Mouse (Mus musculus): ENCODE measurements around the gene Il9r.
A peak's percentile ranks its signal among the peaks of the same experiment; 100 is the strongest.
"Not testable (repeated sequence)": the region's sequence is repeated elsewhere in the genome, so short reads cannot be mapped to it uniquely, and the experiment has no call there.

Gene Il9r

GRCm38 (mm10) chr11:32226124-32226871 lies 26.2 kb upstream of the Il9r start, which contains the start of gene Mpg:
TSS of gene Mpg (plus strand) at chr11:32226505.
- peak; percentile 88 to 92 for DNase-seq

DNA sequence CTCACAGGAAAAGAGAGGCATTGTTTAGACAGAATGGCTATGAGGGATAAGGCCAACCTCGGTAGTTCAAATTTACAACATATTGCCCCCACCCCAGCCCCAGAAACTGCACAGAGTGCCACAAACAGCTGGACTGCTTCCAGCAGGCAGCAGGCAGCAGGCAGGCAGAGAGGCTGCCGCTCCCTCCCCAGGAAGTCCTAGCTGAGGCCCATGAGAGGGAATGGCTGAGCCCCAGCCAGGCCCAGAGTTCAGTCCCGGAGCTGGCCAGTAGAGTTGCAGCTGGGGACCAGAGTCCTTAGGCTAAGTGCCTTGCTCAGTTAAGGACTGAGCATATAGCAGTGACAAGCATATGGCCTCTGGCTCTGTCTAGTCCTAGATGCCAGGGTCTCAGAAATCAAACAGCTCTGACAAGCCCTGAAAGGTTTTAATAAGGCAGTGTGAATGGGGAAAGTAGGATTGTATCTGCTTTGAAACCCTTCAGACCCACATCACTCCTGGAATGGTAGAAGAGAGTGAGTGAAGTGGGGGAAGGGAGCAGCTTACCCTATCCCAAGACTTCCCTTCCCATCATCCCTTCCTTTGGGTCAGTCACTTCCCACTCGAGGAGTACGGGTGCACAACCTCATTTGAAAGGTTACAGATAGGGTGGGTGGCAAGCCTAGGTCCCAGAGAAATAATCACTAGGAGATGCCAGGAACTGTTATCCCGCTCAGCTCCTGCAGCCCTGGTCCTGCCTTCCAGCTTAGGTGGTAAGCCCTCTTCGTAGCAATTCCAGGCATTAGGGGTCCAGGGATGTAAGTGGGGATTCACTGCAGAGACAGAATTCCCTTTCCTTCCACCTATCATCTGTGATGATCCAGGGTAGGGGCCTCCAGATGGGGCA lies 25.4 kb upstream of the Il9r start:
- DNase-seq: peak; percentile 44 to 49

GRCm38 (mm10) chr11:32224468-32225139 lies 24.5 kb upstream of the Il9r start:
- DNase-seq: peak; percentile 93 to 95

DNA sequence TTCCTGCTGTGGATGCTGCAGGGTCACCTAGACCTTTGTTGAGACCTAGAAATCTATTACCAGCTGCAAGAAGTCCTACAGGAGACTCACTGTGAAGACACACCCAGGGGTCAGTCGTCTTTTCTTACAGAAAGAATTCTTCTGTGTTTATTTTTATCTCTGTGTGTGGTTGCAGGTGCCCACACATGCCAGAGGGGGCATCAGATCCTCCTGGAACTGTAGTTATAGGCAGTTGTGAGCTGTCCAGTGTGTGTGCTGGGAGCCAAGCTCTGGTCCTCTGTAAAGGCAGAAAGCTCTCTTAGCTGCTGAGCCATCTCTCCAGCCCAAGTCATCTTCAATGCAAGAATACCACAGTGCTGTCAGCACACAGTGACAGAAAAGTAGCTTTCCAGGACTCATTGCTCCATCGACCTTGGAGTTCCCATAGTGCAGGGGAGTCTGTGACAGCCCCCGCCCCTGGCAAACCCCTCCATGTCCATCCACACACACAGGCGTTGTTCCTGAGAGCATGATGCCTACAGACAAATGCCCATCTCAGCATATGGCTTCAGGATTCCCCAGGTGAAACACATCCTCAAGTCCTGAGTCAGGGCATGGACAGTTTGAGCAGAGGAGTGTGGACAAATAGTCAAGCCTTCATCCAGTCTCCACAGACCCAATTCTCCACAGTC lies 23.4 kb upstream of the Il9r start:
- no peak for DNase-seq

- peak; percentile 40 to 56 for DNase-seq
These were observed 22.6 kb upstream of the Il9r start for GRCm38 (mm10) chr11:32222570-32223194.

- peak; percentile 62 to 73 for DNase-seq
These were observed 21.9 kb upstream of the Il9r start, which contains the start of gene Rhbdf1 for GRCm38 (mm10) chr11:32221951-32222409. TSS of gene Rhbdf1 (minus strand) at chr11:32222300.

DNA sequence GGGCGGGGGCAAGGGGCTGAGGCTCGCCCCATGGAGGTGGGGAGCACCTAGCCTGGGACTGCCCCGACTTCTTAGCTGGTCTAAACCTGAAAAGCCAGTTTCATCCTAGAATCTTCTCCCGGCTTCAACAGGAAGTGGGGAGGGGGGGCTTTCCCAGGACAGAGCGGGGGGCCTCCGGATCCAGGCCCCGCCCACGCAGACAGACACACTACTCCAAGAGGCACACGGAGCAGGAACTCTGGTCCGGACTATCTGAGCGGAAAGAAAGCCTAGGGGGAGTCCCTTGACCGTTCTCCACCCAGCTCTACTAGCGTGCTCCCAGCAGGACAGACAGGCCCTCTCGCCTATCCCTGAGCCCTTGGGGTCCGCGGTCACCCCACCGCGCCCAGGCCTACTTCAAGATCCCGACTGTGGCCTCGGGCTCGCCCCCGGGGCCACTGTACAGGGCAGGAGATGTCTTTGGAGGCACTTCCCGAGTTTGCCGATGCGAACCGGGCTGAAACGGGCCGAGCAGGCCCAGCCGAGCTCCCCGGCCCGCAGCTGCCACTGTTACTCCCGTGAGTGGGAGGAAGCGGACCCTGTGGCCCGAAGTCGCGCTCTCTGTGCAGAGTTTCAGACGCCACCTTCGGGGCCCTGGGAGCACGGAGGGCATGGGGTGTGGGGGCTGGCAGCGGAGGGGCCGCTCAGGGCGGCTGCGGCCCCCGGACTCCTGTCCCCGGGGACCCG lies 21.3 kb upstream of the Il9r start:
- peak; percentile 70 to 80 for DNase-seq

DNA sequence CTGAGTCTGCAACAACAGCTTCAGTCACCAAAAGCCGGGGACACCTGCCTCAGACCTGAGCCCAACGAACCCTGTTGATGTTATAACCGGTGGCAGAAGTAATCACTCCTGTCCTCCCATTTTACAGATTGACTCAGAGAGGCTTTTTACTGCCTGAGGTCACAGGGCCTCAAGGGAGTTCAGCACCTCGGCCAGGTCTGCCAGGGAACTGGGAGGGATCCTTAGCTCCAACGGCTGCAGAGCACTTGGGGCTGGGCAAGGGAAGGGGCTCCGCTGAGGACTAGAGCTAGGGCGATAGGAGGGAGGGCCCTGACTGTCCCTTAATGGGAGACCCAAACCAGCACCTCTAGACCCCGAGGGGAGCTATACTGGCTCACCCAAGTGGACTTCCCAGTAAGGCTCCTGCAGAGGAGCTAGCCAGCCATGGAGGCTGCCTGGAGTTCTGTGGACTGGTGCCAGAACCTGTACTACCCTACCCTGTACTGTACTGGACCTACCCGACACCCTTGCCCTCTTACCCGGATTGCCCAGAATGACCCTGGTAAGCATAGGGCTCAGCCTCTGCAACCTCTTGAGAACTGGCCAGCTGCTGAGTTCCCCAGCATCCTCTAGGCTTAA lies 20.6 kb upstream of the Il9r start:
- DNase-seq: no peak

DNA sequence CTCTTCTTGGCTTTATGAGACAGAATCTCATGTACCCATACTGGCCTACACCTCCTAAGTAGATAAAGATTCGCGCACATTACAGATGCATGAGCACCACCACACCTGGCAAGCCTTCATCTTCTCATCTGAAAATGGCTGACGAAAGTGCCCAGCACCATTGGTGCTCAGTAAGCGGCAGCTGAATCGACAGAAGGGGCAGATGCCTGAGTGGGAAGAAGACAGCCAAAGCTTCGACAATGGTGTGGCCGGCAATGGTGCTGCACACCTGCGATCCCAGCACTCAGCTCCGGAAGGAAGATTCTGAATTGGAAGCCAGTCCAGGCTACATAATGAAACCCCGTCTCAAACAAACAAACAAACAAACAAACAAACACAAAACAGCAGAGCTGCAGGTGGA lies 19.2 kb upstream of the Il9r start:
- no peak for DNase-seq

DNA sequence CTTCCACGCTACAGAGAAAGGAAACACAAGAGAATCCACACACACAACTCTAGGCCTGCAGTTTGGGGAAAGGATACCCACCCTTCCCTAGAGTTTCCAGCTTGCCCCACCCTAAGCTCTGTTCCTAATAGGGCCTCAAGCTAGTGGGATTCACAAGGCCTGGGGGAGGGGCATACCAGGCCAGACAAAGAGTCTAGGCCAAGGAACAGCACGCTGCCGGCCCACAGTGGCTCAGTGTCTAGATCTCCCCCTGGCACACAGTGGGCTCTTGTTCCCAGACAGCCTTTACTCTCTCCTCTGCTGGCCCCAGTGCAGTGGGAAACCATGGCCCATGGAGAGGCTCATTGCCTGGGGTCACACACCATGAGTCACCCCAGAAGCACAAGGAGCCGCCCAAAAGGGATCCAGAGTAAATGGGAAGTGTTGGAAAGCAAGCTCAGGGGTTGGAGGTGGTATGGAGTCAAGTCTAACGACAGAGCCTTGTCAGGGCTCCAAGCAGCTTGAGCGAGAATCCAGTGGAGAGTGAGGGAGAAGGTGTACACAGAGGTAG lies 18.5 kb upstream of the Il9r start:
- no peak for DNase-seq

DNA sequence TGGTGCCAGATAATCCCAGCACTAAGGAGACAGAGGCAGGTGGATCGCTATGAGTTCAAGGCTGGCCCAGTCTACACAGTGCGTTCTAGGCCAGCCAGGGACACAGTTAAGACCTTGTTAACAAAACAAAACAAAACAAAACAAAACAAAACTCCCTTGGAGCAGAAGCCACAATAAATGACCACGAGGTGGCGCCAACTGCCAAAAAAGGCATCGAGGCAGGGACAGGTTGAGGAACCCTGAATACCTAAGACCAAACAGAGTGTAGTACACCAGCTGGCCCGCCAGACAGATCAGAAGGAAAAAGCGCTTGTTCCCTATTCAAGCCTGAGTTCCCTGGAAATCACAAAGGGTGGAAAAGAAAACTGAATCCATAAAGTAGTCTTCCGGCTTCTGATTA lies 16.8 kb upstream of the Il9r start:
- peak; percentile 67 to 77 for DNase-seq

DNA sequence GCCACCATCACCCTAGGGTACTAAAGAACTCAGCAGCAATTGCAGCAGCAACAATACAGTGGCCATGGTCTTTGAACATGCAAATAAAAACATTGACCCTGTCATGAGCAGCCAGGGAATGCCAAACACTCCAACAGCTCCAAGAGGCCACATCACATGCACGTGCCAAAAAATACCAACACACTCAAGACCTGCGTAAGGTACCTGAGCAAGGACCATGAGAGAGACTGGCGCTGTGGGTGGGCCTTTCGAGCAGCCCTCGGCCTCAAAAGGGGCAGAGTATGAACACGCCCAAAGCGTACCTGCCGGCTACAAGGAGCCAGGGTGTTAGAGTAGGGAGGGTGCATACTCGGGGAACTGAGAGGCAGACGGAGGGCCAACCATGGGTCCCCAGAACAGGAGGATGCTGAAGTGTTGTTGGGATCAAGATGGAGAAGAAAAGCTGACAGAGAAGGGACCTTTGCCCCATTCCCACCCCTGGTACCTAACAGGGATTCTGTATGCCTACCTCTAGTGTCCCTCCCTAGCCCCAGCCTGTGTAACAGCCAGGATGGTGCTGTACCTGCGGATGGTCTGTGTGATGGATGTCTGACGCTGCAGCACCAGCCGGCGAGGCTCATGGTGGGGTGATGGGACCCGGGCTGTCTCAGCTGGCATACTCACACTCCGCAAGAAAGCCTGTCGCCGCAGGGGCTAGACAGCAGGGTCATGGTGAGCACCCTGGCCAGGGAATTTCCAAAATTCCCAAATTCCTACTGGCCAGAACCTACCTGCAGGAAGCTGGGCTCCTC lies 15.5 kb upstream of the Il9r start:
- DNase-seq: peak; percentile 72 to 76

GRCm38 (mm10) chr11:32210623-32211022 lies 10.5 kb upstream of the Il9r start:
- DNase-seq: no peak

GRCm38 (mm10) chr11:32205058-32205873 lies 5.2 kb upstream of the Il9r start, which contains the start of gene Snrnp25:
TSS of gene Snrnp25 (plus strand) at chr11:32205415.
- peak; percentile 98 for DNase-seq

- no peak for DNase-seq
These were observed 2.0 kb upstream of the Il9r start for GRCm38 (mm10) chr11:32201922-32202685.

- not testable (repeated sequence) for DNase-seq
These were observed 913 bp upstream of the Il9r start for GRCm38 (mm10) chr11:32200992-32201391.

DNA sequence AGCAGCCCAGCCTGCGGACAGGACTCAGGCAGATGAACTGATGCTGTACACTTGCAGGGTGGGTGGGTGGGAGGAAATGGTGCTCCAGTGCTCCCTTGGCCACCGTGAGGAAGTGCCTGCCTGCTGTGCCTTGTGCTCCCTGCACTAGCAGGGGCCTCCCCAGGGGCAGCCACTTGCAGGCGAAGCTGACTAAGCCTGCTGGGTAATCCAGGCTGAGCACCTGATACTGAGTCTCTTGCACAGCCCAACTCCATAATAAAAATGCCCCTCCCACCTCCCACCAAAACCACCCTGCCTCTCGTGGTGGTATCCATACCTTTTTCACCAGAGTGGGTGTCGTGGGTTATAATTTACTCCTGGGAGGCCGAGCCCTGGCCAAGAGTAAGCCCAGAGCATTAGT lies 849 bp downstream of the Il9r start:
- DNase-seq: no peak

Measured in lung, adult 18-20 months (tissue).